Mouse (Mus musculus): ENCODE data around the gene Clca3a1.

DNA sequence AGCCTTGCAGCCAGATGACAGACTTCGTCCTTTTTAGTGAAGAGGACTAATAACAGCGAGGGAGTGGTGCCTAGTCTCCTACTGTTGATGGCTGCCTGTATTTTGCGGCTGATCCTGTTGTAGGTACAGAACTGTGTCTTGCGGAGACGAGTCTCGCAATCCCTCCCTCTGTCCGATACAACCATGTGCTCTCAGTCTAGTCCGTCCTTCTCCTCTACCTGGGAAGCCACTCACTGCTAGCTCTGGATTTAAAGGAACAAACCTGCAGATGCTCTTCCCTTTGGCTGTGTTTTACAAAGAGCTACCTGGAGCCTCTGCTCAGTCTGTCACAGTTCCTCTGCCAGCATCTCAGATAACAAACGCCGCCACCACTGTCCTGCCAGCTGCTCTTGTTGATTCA is 66.7 kb downstream of the Clca3a1 start:
- TF ChIP-seq CTCF (IDR thresholded peaks at IDR 0.05; ENCODE audit: low read depth) (no peak), EP300 (IDR thresholded peaks at IDR 0.05; ENCODE audit: low read depth) (no peak)

All from liver, embryonic 14.5 days (tissue).